Mouse (Mus musculus) liver, postnatal 0 days (tissue): ENCODE results near the gene Rps6ka2.

ENCODE experiments used
- CTCF ChIP-seq: sonication (generic); IDR thresholded peaks from 2 replicates; pipeline ENCODE4 v1.5.1; 2016; ENCODE audit warnings: antibody characterized with exemption, low read depth
- EP300 ChIP-seq: IDR thresholded peaks from 2 replicates; pipeline ENCODE4 v1.6.1; 2016; ENCODE audit warnings: antibody characterized with exemption, low read depth, mild to moderate bottlenecking

GRCm38 (mm10) chr17:7197121-7197925 is 27.4 kb downstream of the Rps6ka2 start:
- no peak for TF ChIP-seq EP300
- no peak for TF ChIP-seq CTCF
